Mouse (Mus musculus) central nervous system, embryonic 18 days (tissue): ENCODE data around the gene Dmrt1. TPM values are rescaled to one million over a fixed set of nuclear protein-coding genes. Genes with fewer than 3 reads are reported as not detected.

Source experiments
- polyA plus RNA-seq: library from polyadenylated mRNA; depleted of rRNA; stranded (reverse); fragments of >200 nt; gene quantifications from 2 replicates; pipeline ENCODE4 v1.2.3, GENCODE M21; 2012; rRNA removed

The Dmrt1 gene
- polyA plus RNA-seq, result not detected in 2 replicates

GRCm38 (mm10) chr19:25505360-25506196 lies at the start of gene Dmrt1:
Dmrt1 (plus strand) TSS chr19:25505618.

DNA sequence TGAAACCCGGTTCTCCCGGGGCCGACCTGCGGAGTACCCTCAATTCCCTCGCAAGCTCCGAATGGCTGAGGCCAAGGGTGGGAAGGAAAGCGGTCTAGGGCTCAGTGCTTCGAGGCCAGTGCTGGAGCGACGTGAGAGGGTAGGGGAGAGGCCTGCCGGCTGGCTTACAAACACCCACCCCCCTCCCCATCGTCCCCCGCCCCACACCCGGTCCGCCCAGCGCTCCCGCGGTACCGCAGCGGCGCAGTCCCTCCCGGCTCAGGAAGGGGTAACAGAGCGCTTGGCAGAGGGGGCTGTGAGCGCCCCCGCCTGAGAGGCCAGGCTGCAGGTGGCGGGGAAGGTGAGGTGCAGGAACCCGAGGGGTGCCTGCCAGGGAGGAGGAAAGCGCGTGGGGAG lies 104.6 kb downstream of the Dmrt1 start, which contains the start of gene Dmrt3:
Gene Dmrt3 (plus strand): TSS at position 287 of the 396 bp plus-strand sequence.

Other genes with a start within 250 kb of the Dmrt1 start
- 0.63 and 0.78 TPM in 2 replicates for gene Dmrt3, start 104.7 kb downstream of the Dmrt1 start, polyA plus RNA-seq
- gene Dmrt2, start 166.8 kb downstream of the Dmrt1 start, polyA plus RNA-seq, result 2.0 and 2.8 TPM in 2 replicates